Mouse (Mus musculus) brain, embryonic 14.5 days (tissue): Measurements from ENCODE around the gene Klf7.

Experiments
- CTCF ChIP-seq: fragments of 200-500 bp; IDR thresholded peaks from 2 replicates; pipeline ENCODE4 v1.5.1; 2012; ENCODE audit warnings: inconsistent platforms, mild to moderate bottlenecking, moderate library complexity, borderline replicate concordance; ENCODE audit not compliant: insufficient read depth, insufficient read length; ENCODE audit errors: extremely low read depth
- POLR2A ChIP-seq: fragments of 200-500 bp; IDR thresholded peaks from 2 replicates; pipeline ENCODE4 v1.6.1; 2012; ENCODE audit warnings: mild to moderate bottlenecking, inconsistent platforms, borderline replicate concordance; ENCODE audit not compliant: poor library complexity, insufficient read depth, insufficient read length, severe bottlenecking; ENCODE audit errors: extremely low read depth

DNA sequence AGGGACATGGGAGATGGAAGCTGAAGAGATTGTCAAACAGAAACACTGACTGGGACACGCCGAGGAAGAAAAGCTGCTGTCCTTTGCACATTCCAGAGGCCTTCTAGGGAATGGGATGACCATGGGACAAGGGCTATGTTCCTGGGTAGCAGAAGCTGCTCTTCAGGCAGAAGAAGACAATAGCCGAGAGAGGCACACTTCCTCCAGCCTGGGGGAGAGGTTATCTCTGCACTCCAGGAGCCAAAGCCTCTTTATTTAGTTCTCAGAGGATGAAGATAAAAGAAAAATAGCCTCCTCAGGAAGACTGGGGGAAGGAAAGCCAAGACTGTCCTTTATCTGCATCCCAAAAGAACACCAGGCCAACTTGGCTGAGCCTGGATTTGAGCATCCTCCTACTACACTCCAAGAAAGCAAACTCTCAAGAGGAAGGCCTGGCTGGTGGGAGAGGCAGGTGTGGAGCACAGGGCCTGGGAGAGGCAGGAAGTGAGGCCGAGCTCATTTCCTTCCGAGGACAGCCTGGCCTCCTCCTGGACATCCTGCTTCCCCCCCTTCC lies 81.2 kb downstream of the Klf7 start:
- TF ChIP-seq POLR2A, result no peak
- no peak for TF ChIP-seq CTCF
